Mouse (Mus musculus) C2C12 (cell line): ENCODE results near the gene Prrt1. TPM values are rescaled to one million over a fixed set of nuclear protein-coding genes. Genes with fewer than 3 reads are reported as not detected.

Experiments
- H3K27me3 ChIP-seq: one replicate; pipeline ENCODE4 v1.6.1; 2011; ENCODE audit not compliant: control insufficient read depth, insufficient read depth, insufficient read length
- H3K36me3 ChIP-seq: one replicate; pipeline ENCODE4 v1.6.1; 2011; ENCODE audit not compliant: control insufficient read depth, insufficient read depth
- H3K4me3 ChIP-seq: one replicate; pipeline ENCODE4 v1.5.1; 2011; ENCODE audit warnings: mild to moderate bottlenecking, control low read depth; ENCODE audit not compliant: poor library complexity, insufficient read depth, severe bottlenecking
- H3K79me2 ChIP-seq: one replicate; pipeline ENCODE4 v1.6.1; 2011; ENCODE audit not compliant: control insufficient read depth, insufficient read depth
- H3K79me3 ChIP-seq: one replicate; pipeline ENCODE4 v1.6.1; 2011; ENCODE audit warnings: low read depth, control low read depth
- H3ac ChIP-seq: one replicate; pipeline ENCODE3; 2011; ENCODE audit warnings: low read depth; ENCODE audit not compliant: control insufficient read depth, insufficient read length
- CEBPB ChIP-seq: IDR thresholded peaks from one replicate; pipeline ENCODE4 v1.6.1; 2011; ENCODE audit warnings: low read depth, mild to moderate bottlenecking, control low read depth, moderate library complexity
- CTCF ChIP-seq: IDR thresholded peaks from one replicate; pipeline ENCODE4 v1.5.1; 2011; ENCODE audit not compliant: control insufficient read depth, insufficient read depth, insufficient read length
- FOSL1 ChIP-seq: IDR thresholded peaks from one replicate; pipeline ENCODE4 v1.8.0; 2011; ENCODE audit warnings: mild to moderate bottlenecking, low read length; ENCODE audit not compliant: poor library complexity, insufficient read depth, severe bottlenecking
- MAX ChIP-seq: IDR thresholded peaks from one replicate; pipeline ENCODE4 v1.6.1; 2011; ENCODE audit warnings: mild to moderate bottlenecking, control low read depth
- MYOD1 ChIP-seq: IDR thresholded peaks from one replicate; pipeline ENCODE4 v1.6.1; 2011; ENCODE audit warnings: low read depth; ENCODE audit not compliant: control insufficient read depth, insufficient read length
- MYOG ChIP-seq: IDR thresholded peaks from one replicate; pipeline ENCODE4 v1.6.1; 2011; ENCODE audit not compliant: control insufficient read depth, insufficient read length; ENCODE audit errors: extremely low read depth
- USF1 ChIP-seq: IDR thresholded peaks from one replicate; pipeline ENCODE4 v1.6.1; 2011; ENCODE audit warnings: low read depth, mild to moderate bottlenecking, control low read depth, moderate library complexity
- polyA plus RNA-seq: library from polyadenylated mRNA; unstranded; fragments of >200 nt; fragmentation: generic; extraction: Trizol; gene quantifications from one replicate; pipeline ENCODE4 v1.2.1, GENCODE M21; 2012; ENCODE audit warnings: missing spikeins

Prrt1 gene
- polyA plus RNA-seq, 1 experiment = not detected

GRCm38 (mm10) chr17:34585877-34586771 lies 43.2 kb upstream of the Prrt1 start:
- TF ChIP-seq FOSL1 (no peak), USF1 (no peak), MYOD1 (no peak), CEBPB (no peak), CTCF (no peak), MAX (no peak), MYOG (no peak)

GRCm38 (mm10) chr17:34586796-34587422 lies 42.4 kb upstream of the Prrt1 start:
- H3ac ChIP-seq = peak overlapping the region; percentile 99
- H3K4me3 ChIP-seq = peak overlapping the region; percentile 49
- H3K27me3 ChIP-seq = peaks cover 11% of the 10 kb centered on the region
- H3K36me3 ChIP-seq = no peaks in the 10 kb centered on the region
- no peaks in the 10 kb centered on the region for H3K79me2 ChIP-seq
- H3K79me3 ChIP-seq = no peaks in the 10 kb centered on the region
- TF ChIP-seq MYOG = no peak
- no peak for TF ChIP-seq FOSL1
- TF ChIP-seq USF1 = no peak
- TF ChIP-seq MAX = no peak
- no peak for TF ChIP-seq MYOD1
- no peak for TF ChIP-seq CTCF
- TF ChIP-seq CEBPB = no peak

More at GRCm38 (mm10) chr17:34585877-34586771, 43.2 kb upstream of the Prrt1 start:
- Histone ChIP-seq H3ac (peak overlapping the region; percentile 5), H3K79me3 (no peaks in the 10 kb centered on the region), H3K79me2 (no peaks in the 10 kb centered on the region), H3K36me3 (no peaks in the 10 kb centered on the region), H3K4me3 (peak overlapping the region; percentile 49), H3K27me3 (peaks cover 15% of the 10 kb centered on the region)

GRCm38 (mm10) chr17:34587423-34587811 lies 41.9 kb upstream of the Prrt1 start:
- TF ChIP-seq MAX = no peak
- no peak for TF ChIP-seq MYOD1
- no peak for TF ChIP-seq USF1
- TF ChIP-seq FOSL1 = no peak
- no peak for TF ChIP-seq CTCF
- Histone ChIP-seq H3K79me2 (no peaks in the 10 kb centered on the region), H3K27me3 (peaks cover 6% of the 10 kb centered on the region), H3K36me3 (no peaks in the 10 kb centered on the region), H3K79me3 (no peaks in the 10 kb centered on the region), H3ac (peak overlapping the region; percentile 99), H3K4me3 (peak overlapping the region; percentile 49)

- Histone ChIP-seq H3K27me3 (peaks cover 3% of the 10 kb centered on the region), H3ac (peak overlapping the region; percentile 99), H3K4me3 (peak overlapping the region; percentile 49), H3K79me2 (peaks cover 2% of the 10 kb centered on the region), H3K79me3 (peaks cover 1% of the 10 kb centered on the region), H3K36me3 (no peaks in the 10 kb centered on the region)
- TF ChIP-seq CTCF (no peak), MYOG (no peak), MAX (no peak), FOSL1 (no peak), MYOD1 (no peak), USF1 (no peak), CEBPB (no peak)
Observed at GRCm38 (mm10) chr17:34587814-34588213, 41.5 kb upstream of the Prrt1 start.

- peaks cover 2% of the 10 kb centered on the region for H3K79me3 ChIP-seq
- no peaks in the 10 kb centered on the region for H3K27me3 ChIP-seq
- H3ac ChIP-seq = no peak overlapping the region
- no peak for TF ChIP-seq MYOD1
- TF ChIP-seq USF1 = no peak
- no peak for TF ChIP-seq FOSL1
- TF ChIP-seq CEBPB = no peak
- no peak for TF ChIP-seq MAX
- no peak for TF ChIP-seq MYOG
- TF ChIP-seq CTCF = no peak
- H3K4me3 ChIP-seq = no peak overlapping the region
- peaks cover 9% of the 10 kb centered on the region for H3K79me2 ChIP-seq
- H3K36me3 ChIP-seq = no peaks in the 10 kb centered on the region
Observed at GRCm38 (mm10) chr17:34588767-34589166, 40.6 kb upstream of the Prrt1 start.
